Mouse (Mus musculus) midbrain, embryonic 15.5 days (tissue): ENCODE results near the gene 4921517D22Rik. TPM values are rescaled to one million over a fixed set of nuclear protein-coding genes. Genes with fewer than 3 reads are reported as not detected.

Experiments
- polyA plus RNA-seq: library from polyadenylated mRNA; unstranded; fragments of >200 nt; fragmentation: Nextera tagmentation; extraction: Ambion mirVana; gene quantifications from 2 replicates; pipeline ENCODE4 v1.2.1, GENCODE M21; 2015

Gene 4921517D22Rik
- polyA plus RNA-seq, 1 experiment from 2014 or later = not detected

Other genes with a start within 250 kb of the 4921517D22Rik start
- gene Agtpbp1, start 108.9 kb downstream of the 4921517D22Rik start, polyA plus RNA-seq = 70.0 and 70.4 TPM in 2 replicates
- gene Naa35, start 108.8 kb downstream of the 4921517D22Rik start, polyA plus RNA-seq = 142 and 154 TPM in 2 replicates
- 31.0 and 32.8 TPM in 2 replicates for gene Golm1, start 18.3 kb downstream of the 4921517D22Rik start, polyA plus RNA-seq
- 0.17 and 0.26 TPM in 2 replicates for gene Spata31d1a, start 16.2 kb upstream of the 4921517D22Rik start, polyA plus RNA-seq
- gene Spata31d1b, start 18.2 kb upstream of the 4921517D22Rik start, polyA plus RNA-seq = not detected in 2 replicates
- not detected in 2 replicates for gene Spata31d1d, start 37.6 kb upstream of the 4921517D22Rik start, polyA plus RNA-seq
- 0.14 and 0.27 TPM in 2 replicates for gene 1700014D04Rik, start 52.6 kb upstream of the 4921517D22Rik start, polyA plus RNA-seq
- gene Isca1, start 75.7 kb upstream of the 4921517D22Rik start, polyA plus RNA-seq = 158 and 166 TPM in 2 replicates
- gene Gm49354, start 88.1 kb upstream of the 4921517D22Rik start, polyA plus RNA-seq = not detected in 2 replicates
- 48.7 and 52.5 TPM in 2 replicates for gene Tut7, start 129.0 kb upstream of the 4921517D22Rik start, polyA plus RNA-seq